Mouse (Mus musculus) intestine, postnatal 0 days (tissue): Measurements from ENCODE around the gene Gpr162. TPM values are rescaled to one million over a fixed set of nuclear protein-coding genes. Genes with fewer than 3 reads are reported as not detected.

Experiments
- ATAC-seq: fragments of 200-750 bp; cut with Nextera tagmentation; 2 replicates; pipeline ENCODE4 v1.8.0; 2017; ENCODE audit warnings: mild to moderate bottlenecking, moderate TSS enrichment, moderate library complexity
- H3K27ac ChIP-seq: fragments of 300-500 bp; sonication (generic); 2 replicates; pipeline ENCODE4 v1.5.1; 2014; ENCODE audit warnings: mild to moderate bottlenecking, low read depth, low read length, moderate library complexity
- H3K27me3 ChIP-seq: fragments of 300-500 bp; sonication (generic); replicated peaks from 2 replicates; pipeline ENCODE4 v1.6.1; 2014; ENCODE audit warnings: low read length, mixed read lengths; ENCODE audit not compliant: control insufficient read depth, insufficient read depth
- H3K36me3 ChIP-seq: fragments of 300-500 bp; sonication (generic); 2 replicates; pipeline ENCODE4 v1.6.1; 2014; ENCODE audit warnings: mild to moderate bottlenecking, moderate library complexity; ENCODE audit not compliant: control insufficient read depth, insufficient read depth
- H3K4me1 ChIP-seq: fragments of 300-500 bp; sonication (generic); replicated peaks from 2 replicates; pipeline ENCODE4 v1.6.1; 2014; ENCODE audit warnings: antibody characterized with exemption, low read length, mixed read lengths; ENCODE audit not compliant: control insufficient read depth, insufficient read depth
- H3K4me2 ChIP-seq: fragments of 300-500 bp; sonication (generic); replicated peaks from 2 replicates; pipeline ENCODE4 v1.6.1; 2014; ENCODE audit warnings: low read depth, mild to moderate bottlenecking, moderate library complexity
- H3K4me3 ChIP-seq: fragments of 300-500 bp; sonication (generic); 2 replicates; pipeline ENCODE4 v1.5.1; 2014; ENCODE audit warnings: low read depth, low read length
- H3K9ac ChIP-seq: fragments of 300-500 bp; sonication (generic); 2 replicates; pipeline ENCODE4 v1.6.1; 2014; ENCODE audit warnings: mild to moderate bottlenecking, low read depth, low read length
- H3K9me3 ChIP-seq: fragments of 300-500 bp; sonication (generic); 2 replicates; pipeline ENCODE4 v1.6.1; 2016; ENCODE audit warnings: mixed run types; ENCODE audit not compliant: control insufficient read depth
- CTCF ChIP-seq: sonication (generic); IDR thresholded peaks from 2 replicates; pipeline ENCODE4 v1.5.1; 2016; ENCODE audit warnings: low read depth, mild to moderate bottlenecking, control low read depth, antibody characterized with exemption, moderate library complexity
- WGBS: fragments of 180-500 bp; shearing (Covaris S2); extraction: QIAGEN DNeasy Blood & Tissue Kit; methylation state at CpG from one replicate; pipeline ENCODE4 v1.1.7; 2014; 5-methylcytosine and 5-hydroxymethylcytosine counted together
- polyA plus RNA-seq: library from polyadenylated mRNA; unstranded; fragments of >200 nt; fragmentation: Nextera tagmentation; extraction: Ambion mirVana; gene quantifications from 2 replicates; pipeline ENCODE4 v1.2.1, GENCODE M21; 2015

Gene Gpr162
- polyA plus RNA-seq, 1 experiment from 2014 or later: 0.46 TPM

GRCm38 (mm10) chr6:124860511-124860910 lies 3.3 kb downstream of the Gpr162 start:
- no peak for ATAC-seq
- H3K27me3 ChIP-seq: peaks cover 56% of the 10 kb centered on the region
- H3K4me2 ChIP-seq: no peak overlapping the region
- H3K27ac ChIP-seq: no peak overlapping the region
- no peak for TF ChIP-seq CTCF
- H3K9me3 ChIP-seq: no peaks in the 10 kb centered on the region
- H3K4me3 ChIP-seq: no peak overlapping the region
- peaks cover 4% of the 10 kb centered on the region; the same call in 1 of the 2 replicates for H3K4me1 ChIP-seq
- no peaks in the 10 kb centered on the region for H3K36me3 ChIP-seq
- 88% methylated on average over 9 of the region's 9 CpGs for WGBS
- no peak overlapping the region for H3K9ac ChIP-seq

GRCm38 (mm10) chr6:124859725-124860124 lies 4.1 kb downstream of the Gpr162 start:
- Histone ChIP-seq H3K36me3 (no peaks in the 10 kb centered on the region), H3K4me3 (no peak overlapping the region), H3K9ac (no peak overlapping the region), H3K4me2 (no peak overlapping the region; the same call in 1 of the 2 replicates), H3K9me3 (no peaks in the 10 kb centered on the region), H3K27ac (no peak overlapping the region), H3K27me3 (peaks cover 59% of the 10 kb centered on the region), H3K4me1 (peaks cover 4% of the 10 kb centered on the region; the same call in 1 of the 2 replicates)
- TF ChIP-seq CTCF: peak; percentile 93
- no peak for ATAC-seq
- 9% methylated on average over 12 of the region's 12 CpGs for WGBS

- no peaks in the 10 kb centered on the region for H3K36me3 ChIP-seq
- no peaks in the 10 kb centered on the region for H3K9me3 ChIP-seq
- H3K4me1 ChIP-seq: peaks cover 4% of the 10 kb centered on the region; the same call in 1 of the 2 replicates
- 79% methylated on average over 28 of the region's 28 CpGs for WGBS
- peaks cover 59% of the 10 kb centered on the region for H3K27me3 ChIP-seq
- no peak overlapping the region for H3K4me3 ChIP-seq
- no peak overlapping the region for H3K4me2 ChIP-seq
- ATAC-seq: no peak
- no peak for TF ChIP-seq CTCF
- H3K9ac ChIP-seq: no peak overlapping the region
- no peak overlapping the region for H3K27ac ChIP-seq
Measured at GRCm38 (mm10) chr6:124858561-124859318, 5.0 kb downstream of the Gpr162 start.

GRCm38 (mm10) chr6:124857840-124858530 lies 5.8 kb downstream of the Gpr162 start:
- WGBS: 37% methylated on average over 26 of the region's 26 CpGs

GRCm38 (mm10) chr6:124856916-124857839 lies 6.6 kb downstream of the Gpr162 start, which contains the start of gene P3h3:
P3h3 (minus strand) TSS chr6:124857752.
- peak within 1 kb of the TSS; percentile 77 for H3K27ac ChIP-seq

More at GRCm38 (mm10) chr6:124857840-124858530, 5.8 kb downstream of the Gpr162 start:
- H3K27ac ChIP-seq: peak overlapping the region; percentile 77; the same call in 1 of the 2 replicates
- no peak for TF ChIP-seq CTCF
- H3K9me3 ChIP-seq: no peaks in the 10 kb centered on the region
- H3K4me1 ChIP-seq: no peaks in the 10 kb centered on the region
- peak overlapping the region; percentile 98 for H3K4me2 ChIP-seq
- H3K36me3 ChIP-seq: no peaks in the 10 kb centered on the region
- peaks cover 55% of the 10 kb centered on the region for H3K27me3 ChIP-seq
- H3K9ac ChIP-seq: no peak overlapping the region
- H3K4me3 ChIP-seq: peak overlapping the region; percentile 70; the same call in 1 of the 2 replicates
- no peak for ATAC-seq

More at GRCm38 (mm10) chr6:124856916-124857839, 6.6 kb downstream of the Gpr162 start, which contains the start of gene P3h3:
- H3K4me1 ChIP-seq: no peaks in the 10 kb centered on the region
- WGBS: under 1% methylated on average over 64 of the region's 86 CpGs
- peak; percentile 83 for TF ChIP-seq CTCF
- peak; percentile 70 for ATAC-seq
- peak within 1 kb of the TSS; percentile 98 for H3K4me2 ChIP-seq
- peak within 1 kb of the TSS; percentile 70 for H3K4me3 ChIP-seq
- H3K27me3 ChIP-seq: peaks cover 51% of the 10 kb centered on the region
- H3K36me3 ChIP-seq: no peaks in the 10 kb centered on the region
- no peaks in the 10 kb centered on the region for H3K9me3 ChIP-seq
- H3K9ac ChIP-seq: peak within 1 kb of the TSS; percentile 71
